Mouse (Mus musculus): ENCODE data around the gene Ccna2.

Ccna2 gene

GRCm38 (mm10) chr3:36533201-36533672 is 38.7 kb downstream of the Ccna2 start:
- DNase-seq (ENCODE audit: low read depth, low spot score) = no peak

- DNase-seq (ENCODE audit: low read depth, low spot score) = no peak
These were observed 39.2 kb downstream of the Ccna2 start for GRCm38 (mm10) chr3:36532738-36533137.

GRCm38 (mm10) chr3:36531979-36532542 is 39.9 kb downstream of the Ccna2 start:
- peak; percentile 3 for DNase-seq (ENCODE audit: low read depth, low spot score)

GRCm38 (mm10) chr3:36531242-36531641 is 40.7 kb downstream of the Ccna2 start:
- no peak for DNase-seq (ENCODE audit: low read depth, low spot score)

- no peak for DNase-seq (ENCODE audit: low read depth, low spot score)
These were observed 41.2 kb downstream of the Ccna2 start for GRCm38 (mm10) chr3:36530781-36531180.

- DNase-seq (ENCODE audit: low read depth, low spot score) = no peak
These were observed 41.6 kb downstream of the Ccna2 start for GRCm38 (mm10) chr3:36530345-36530744.

GRCm38 (mm10) chr3:36524466-36524865 is 47.5 kb downstream of the Ccna2 start:
- no peak for DNase-seq (ENCODE audit: low read depth, low spot score)

GRCm38 (mm10) chr3:36522137-36522536 is 49.8 kb downstream of the Ccna2 start:
- no peak for DNase-seq (ENCODE audit: low read depth, low spot score)

- no peak for DNase-seq (ENCODE audit: low read depth, low spot score)
These were observed 50.6 kb downstream of the Ccna2 start, which contains the start of gene Gm11549 for GRCm38 (mm10) chr3:36521073-36522060. Gene Gm11549, minus strand, starts transcription at chr3:36521813.

- DNase-seq (ENCODE audit: low read depth, low spot score) = no peak
These were observed 55.8 kb downstream of the Ccna2 start for GRCm38 (mm10) chr3:36516196-36516595.

All from CD4-positive helper T cell, adult 2 months (primary cell).